Mouse (Mus musculus) forebrain, embryonic 15.5 days (tissue): ENCODE data around the gene Zfp36l2. TPM values are rescaled to one million over a fixed set of nuclear protein-coding genes. Genes with fewer than 3 reads are reported as not detected.

Experiments
- ATAC-seq: fragments of 200-750 bp; cut with Nextera tagmentation; replicated peaks from 2 replicates; pipeline ENCODE4 v1.8.0; 2017; ENCODE audit warnings: mild to moderate bottlenecking, moderate TSS enrichment, moderate library complexity
- H3K27ac ChIP-seq: fragments of 300-500 bp; sonication (generic); replicated peaks from 2 replicates; pipeline ENCODE4 v1.5.1; 2015; ENCODE audit warnings: mild to moderate bottlenecking, inconsistent platforms
- H3K27me3 ChIP-seq: fragments of 300-500 bp; sonication (generic); 2 replicates; pipeline ENCODE4 v1.6.1; 2015; ENCODE audit warnings: inconsistent platforms
- H3K36me3 ChIP-seq: fragments of 300-500 bp; sonication (generic); 2 replicates; pipeline ENCODE4 v1.6.1; 2015; ENCODE audit warnings: mild to moderate bottlenecking, inconsistent platforms
- H3K4me1 ChIP-seq: fragments of 300-500 bp; sonication (generic); 2 replicates; pipeline ENCODE4 v1.6.1; 2015; ENCODE audit warnings: inconsistent platforms
- H3K4me2 ChIP-seq: fragments of 300-500 bp; sonication (generic); replicated peaks from 2 replicates; pipeline ENCODE4 v1.6.1; 2015; ENCODE audit warnings: mild to moderate bottlenecking, inconsistent platforms
- H3K4me3 ChIP-seq: fragments of 300-500 bp; sonication (generic); 2 replicates; pipeline ENCODE4 v1.5.1; 2015; ENCODE audit warnings: mild to moderate bottlenecking, inconsistent platforms
- H3K9ac ChIP-seq: fragments of 300-500 bp; sonication (generic); replicated peaks from 2 replicates; pipeline ENCODE4 v1.6.1; 2015; ENCODE audit warnings: mild to moderate bottlenecking, inconsistent platforms
- H3K9me3 ChIP-seq: fragments of 300-500 bp; sonication (generic); 2 replicates; pipeline ENCODE4 v1.6.1; 2016; ENCODE audit warnings: inconsistent platforms
- WGBS: fragments of 180-500 bp; shearing (Covaris S2); methylation state at CpG from one replicate; pipeline ENCODE4 v1.1.7; 2015; ENCODE audit warnings: mixed read lengths; 5-methylcytosine and 5-hydroxymethylcytosine counted together
- polyA plus RNA-seq: library from polyadenylated mRNA; unstranded; fragments of >200 nt; fragmentation: Nextera tagmentation; extraction: Ambion mirVana; gene quantifications from 2 replicates; pipeline ENCODE4 v1.2.1, GENCODE M21; 2015

Zfp36l2 gene
- polyA plus RNA-seq, 1 experiment from 2014 or later = 4.7 TPM

DNA sequence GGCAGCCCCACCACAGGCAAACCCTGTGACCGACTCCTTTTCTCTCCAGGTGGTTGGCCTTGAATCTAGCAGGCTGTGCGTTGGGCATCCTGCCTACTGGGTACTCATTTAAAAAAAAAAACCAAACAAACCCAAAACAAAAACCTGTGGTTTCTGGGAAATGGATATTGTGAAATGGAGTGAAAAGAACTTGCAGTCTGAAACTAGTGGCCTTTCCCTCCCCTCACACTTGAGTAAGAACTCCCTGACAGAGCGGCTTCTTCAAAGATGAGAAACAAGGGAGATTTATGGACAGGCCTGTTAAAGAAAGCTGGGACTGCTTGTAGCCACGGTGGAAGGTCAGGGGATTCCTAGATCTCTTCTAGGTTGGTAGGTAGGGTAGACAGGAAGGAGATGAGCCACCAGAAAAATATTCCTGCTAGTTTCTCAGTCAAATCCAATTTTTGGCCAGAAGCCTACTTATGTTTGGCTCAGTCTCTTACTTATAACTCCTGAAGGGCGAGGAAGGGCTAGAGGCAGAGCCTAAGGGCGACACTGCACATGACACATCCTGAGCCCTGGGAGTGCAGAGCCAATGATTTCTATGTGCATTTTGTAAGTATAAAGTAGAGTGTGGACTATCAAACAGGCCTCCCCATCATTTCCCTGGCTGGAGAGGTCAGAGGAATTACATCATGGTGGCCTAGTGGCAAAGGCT is 27.7 kb upstream of the Zfp36l2 start:
- 75% methylated on average over 6 of the region's 6 CpGs for WGBS
- H3K27me3 ChIP-seq = no peaks in the 10 kb centered on the region
- H3K36me3 ChIP-seq = no peaks in the 10 kb centered on the region
- H3K9ac ChIP-seq = no peak overlapping the region
- ATAC-seq = no peak
- H3K27ac ChIP-seq = no peak overlapping the region
- H3K4me2 ChIP-seq = no peak overlapping the region
- 0 out of 2 replicates have a peak, but pooled peaks cover 4% of the 10 kb centered on the region for H3K4me1 ChIP-seq
- H3K9me3 ChIP-seq = no peaks in the 10 kb centered on the region
- no peak overlapping the region for H3K4me3 ChIP-seq

DNA sequence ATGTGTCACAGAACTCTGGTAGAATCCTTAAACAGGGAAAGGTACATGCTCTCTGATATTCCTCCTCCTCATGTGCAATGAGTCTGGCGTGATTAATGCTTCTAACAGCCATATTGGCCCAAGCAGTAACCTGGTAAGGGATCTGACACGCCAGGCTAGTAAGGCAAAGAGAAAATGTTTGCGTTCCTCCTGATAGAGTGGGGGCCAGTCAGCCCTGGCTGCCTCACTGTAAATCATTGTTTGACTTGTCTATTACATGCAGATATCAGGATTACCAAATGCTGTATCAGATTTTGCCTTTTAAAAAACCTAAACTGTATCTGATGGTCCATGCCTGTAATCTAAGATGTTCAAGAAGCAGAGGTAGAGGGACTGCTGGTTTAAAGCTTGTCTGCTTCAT is 25.7 kb upstream of the Zfp36l2 start:
- 0 out of 2 replicates have a peak, but pooled peaks cover 4% of the 10 kb centered on the region for H3K4me1 ChIP-seq
- H3K9ac ChIP-seq = no peak overlapping the region
- H3K36me3 ChIP-seq = no peaks in the 10 kb centered on the region
- no peak overlapping the region for H3K27ac ChIP-seq
- no peak for ATAC-seq
- 95% methylated on average over 3 of the region's 3 CpGs for WGBS
- H3K9me3 ChIP-seq = no peaks in the 10 kb centered on the region
- H3K4me2 ChIP-seq = no peak overlapping the region
- H3K27me3 ChIP-seq = no peaks in the 10 kb centered on the region
- H3K4me3 ChIP-seq = no peak overlapping the region

DNA sequence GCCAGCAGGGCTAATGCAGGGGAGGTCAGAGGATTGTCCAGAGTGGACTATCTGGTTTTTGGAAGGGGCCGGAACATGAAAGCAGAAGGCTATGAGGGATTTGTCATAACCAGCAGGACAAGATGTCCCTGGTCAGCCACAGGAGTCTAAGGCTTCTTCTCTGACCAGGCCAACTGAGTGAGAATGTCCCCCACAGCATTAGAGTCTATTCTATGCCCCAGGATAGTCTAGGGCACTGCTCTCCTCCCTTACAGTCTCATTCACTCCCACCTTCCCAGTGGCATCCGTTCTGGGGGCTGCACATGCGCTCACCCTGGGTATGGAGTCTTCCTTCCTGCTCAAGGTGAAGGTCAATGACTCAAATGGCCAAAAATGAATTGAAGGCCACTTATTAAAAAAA is 19.9 kb upstream of the Zfp36l2 start:
- Histone ChIP-seq H3K27ac (no peak overlapping the region), H3K9ac (no peak overlapping the region), H3K36me3 (no peaks in the 10 kb centered on the region), H3K4me3 (no peak overlapping the region), H3K4me2 (no peak overlapping the region), H3K9me3 (no peaks in the 10 kb centered on the region), H3K27me3 (no peaks in the 10 kb centered on the region), H3K4me1 (no peaks in the 10 kb centered on the region)
- WGBS = 91% methylated on average over 3 of the region's 3 CpGs
- no peak for ATAC-seq

DNA sequence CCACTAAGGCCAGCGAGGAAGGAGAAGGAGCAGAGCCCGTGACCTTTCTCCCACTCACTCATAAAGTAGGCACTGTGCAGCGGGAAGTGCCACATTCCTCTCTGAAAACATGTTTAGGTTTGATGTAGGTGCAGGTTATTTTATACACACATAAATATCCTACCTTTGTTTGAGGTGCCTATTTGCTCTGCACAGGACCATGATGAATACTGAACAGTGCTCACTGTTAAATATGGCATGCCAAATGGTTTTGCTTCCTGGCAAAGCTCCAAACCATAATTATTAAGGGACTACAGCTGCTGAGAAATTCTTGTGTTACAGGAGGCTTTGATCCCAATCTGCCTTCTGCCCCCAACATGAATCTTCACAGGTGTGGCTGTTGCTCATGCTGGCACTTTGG is 18.5 kb upstream of the Zfp36l2 start:
- Histone ChIP-seq H3K9me3 (no peaks in the 10 kb centered on the region), H3K36me3 (no peaks in the 10 kb centered on the region), H3K4me2 (no peak overlapping the region), H3K27ac (0 out of 2 replicates have a peak overlapping the region, but pooled peaks have one; percentile 17), H3K4me3 (no peak overlapping the region), H3K4me1 (no peaks in the 10 kb centered on the region), H3K9ac (no peak overlapping the region), H3K27me3 (no peaks in the 10 kb centered on the region)
- no peak for ATAC-seq
- WGBS = 91% methylated on average over 3 of the region's 3 CpGs

DNA sequence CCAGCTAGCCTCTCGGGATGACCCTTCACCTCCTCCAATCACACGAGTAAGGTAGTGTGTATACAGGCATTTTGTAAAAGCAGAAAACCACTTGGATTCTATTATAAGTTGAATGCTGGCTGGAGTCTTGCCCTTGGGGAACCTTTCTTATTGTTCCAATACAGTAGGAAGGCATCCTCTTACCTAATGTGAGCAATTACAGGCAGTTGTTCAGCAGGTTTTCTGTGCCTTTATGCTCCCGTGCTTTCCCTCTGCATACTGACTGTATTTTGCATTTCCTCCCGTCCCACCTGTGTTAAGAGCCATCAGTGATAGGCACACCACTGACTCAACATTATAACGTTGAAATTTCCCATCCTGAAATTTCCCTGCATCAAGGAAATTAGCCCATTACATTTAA is 17.2 kb upstream of the Zfp36l2 start:
- H3K27me3 ChIP-seq = no peaks in the 10 kb centered on the region
- H3K4me2 ChIP-seq = no peak overlapping the region
- no peak overlapping the region for H3K4me3 ChIP-seq
- ATAC-seq = no peak
- no peaks in the 10 kb centered on the region for H3K4me1 ChIP-seq
- WGBS = 84% methylated on average over 5 of the region's 5 CpGs
- no peak overlapping the region for H3K9ac ChIP-seq
- H3K9me3 ChIP-seq = no peaks in the 10 kb centered on the region
- H3K36me3 ChIP-seq = no peaks in the 10 kb centered on the region
- no peak overlapping the region for H3K27ac ChIP-seq

DNA sequence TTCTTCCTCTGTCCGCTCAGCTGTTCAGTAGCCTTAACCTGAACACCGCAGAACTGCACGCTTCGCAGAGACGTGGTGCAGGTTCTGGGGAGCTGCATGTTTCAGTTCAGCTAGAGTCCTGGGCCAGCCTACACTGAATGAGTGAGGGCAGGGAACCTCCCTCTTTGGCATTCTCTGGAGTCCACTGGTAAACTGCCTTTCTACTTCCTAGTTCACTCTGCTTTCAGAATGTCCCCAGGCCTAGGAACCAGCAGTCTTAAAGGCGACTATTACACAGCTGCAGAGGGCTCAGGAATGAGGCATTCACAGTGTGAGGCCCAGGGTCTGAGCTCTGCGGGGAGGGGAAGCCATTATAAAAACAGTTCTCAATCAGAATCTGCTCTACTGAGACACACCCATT is 15.6 kb upstream of the Zfp36l2 start:
- no peak for ATAC-seq
- Histone ChIP-seq H3K27ac (no peak overlapping the region), H3K4me3 (no peak overlapping the region), H3K36me3 (no peaks in the 10 kb centered on the region), H3K4me2 (no peak overlapping the region), H3K9me3 (no peaks in the 10 kb centered on the region), H3K27me3 (no peaks in the 10 kb centered on the region), H3K4me1 (no peaks in the 10 kb centered on the region), H3K9ac (no peak overlapping the region)
- WGBS = 62% methylated on average over 7 of the region's 7 CpGs

DNA sequence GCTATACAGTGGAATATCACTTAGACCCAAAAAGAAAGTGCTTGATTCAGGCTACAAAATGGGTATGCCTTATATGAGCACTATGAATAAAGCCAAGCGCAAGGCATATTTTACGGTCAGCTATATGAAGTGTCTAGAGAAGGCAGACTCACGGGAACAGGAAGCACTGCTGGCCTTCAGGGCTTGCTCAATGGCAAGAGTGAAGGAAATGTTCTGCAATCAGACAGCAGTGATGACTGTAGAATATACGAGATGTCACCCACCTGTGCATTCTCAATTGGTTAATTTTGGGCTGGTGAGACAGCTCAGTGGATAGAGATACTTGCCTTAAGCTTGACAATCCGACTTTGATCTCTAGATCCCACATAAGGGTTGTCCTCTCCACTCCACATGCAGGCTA is 13.4 kb upstream of the Zfp36l2 start:
- H3K9ac ChIP-seq = no peak overlapping the region
- no peaks in the 10 kb centered on the region for H3K4me1 ChIP-seq
- H3K36me3 ChIP-seq = no peaks in the 10 kb centered on the region
- H3K27me3 ChIP-seq = no peaks in the 10 kb centered on the region
- no peak overlapping the region for H3K4me3 ChIP-seq
- no peak overlapping the region for H3K4me2 ChIP-seq
- no peak for ATAC-seq
- no peaks in the 10 kb centered on the region for H3K9me3 ChIP-seq
- 97% methylated on average over 5 of the region's 5 CpGs for WGBS
- H3K27ac ChIP-seq = no peak overlapping the region

DNA sequence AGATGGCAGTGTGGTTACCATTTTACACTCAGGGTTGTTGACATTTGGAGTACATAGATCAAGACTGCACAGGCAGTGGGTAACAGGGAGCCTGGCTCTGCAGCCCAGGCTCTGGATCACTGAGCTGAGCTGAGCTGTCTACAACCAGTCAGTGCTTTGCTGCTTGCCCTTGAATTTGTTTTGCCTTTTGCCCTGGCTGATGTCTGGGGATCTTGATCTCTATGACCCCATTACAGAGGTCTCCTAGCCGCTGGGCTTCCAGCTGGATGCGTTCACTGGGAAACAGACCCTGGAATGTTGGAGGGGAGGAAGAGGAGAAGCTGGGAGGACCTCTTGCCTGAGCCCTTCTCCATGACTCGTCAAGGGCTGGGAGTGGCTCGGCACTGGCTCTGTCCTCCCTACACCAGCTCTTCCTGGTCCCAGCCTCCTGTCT is 10.2 kb upstream of the Zfp36l2 start:
- no peak for ATAC-seq
- Histone ChIP-seq H3K4me1 (no peaks in the 10 kb centered on the region), H3K4me3 (no peak overlapping the region), H3K27ac (no peak overlapping the region), H3K9ac (no peak overlapping the region), H3K36me3 (no peaks in the 10 kb centered on the region), H3K9me3 (no peaks in the 10 kb centered on the region), H3K4me2 (no peak overlapping the region), H3K27me3 (no peaks in the 10 kb centered on the region)
- 76% methylated on average over 4 of the region's 4 CpGs for WGBS

DNA sequence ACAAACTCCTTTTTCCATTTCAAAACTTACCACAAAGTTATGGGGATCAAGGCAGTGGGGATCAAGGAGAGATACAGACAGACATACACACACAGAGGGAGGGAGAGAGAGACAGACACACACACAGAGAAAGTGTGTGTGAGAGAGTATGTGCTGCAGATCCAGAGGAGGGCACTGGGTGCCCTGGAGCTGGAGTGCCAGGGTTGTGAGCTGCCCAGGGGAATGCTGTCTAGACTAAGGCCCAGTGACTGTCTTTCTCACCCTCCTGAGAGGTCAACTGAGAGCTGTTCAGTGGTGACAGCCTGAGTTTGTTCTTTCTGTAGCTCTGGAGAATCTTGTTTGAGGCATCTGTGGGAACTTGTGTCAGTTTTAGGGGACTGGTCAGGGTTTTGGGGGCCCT is 8.6 kb upstream of the Zfp36l2 start:
- H3K4me3 ChIP-seq = no peak overlapping the region
- no peak overlapping the region for H3K4me2 ChIP-seq
- no peaks in the 10 kb centered on the region for H3K27me3 ChIP-seq
- no peak overlapping the region for H3K27ac ChIP-seq
- no peaks in the 10 kb centered on the region for H3K9me3 ChIP-seq
- no peak overlapping the region for H3K9ac ChIP-seq
- H3K36me3 ChIP-seq = peaks cover 5% of the 10 kb centered on the region; the same call in 1 of the 2 replicates
- ATAC-seq = no peak
- H3K4me1 ChIP-seq = no peaks in the 10 kb centered on the region

DNA sequence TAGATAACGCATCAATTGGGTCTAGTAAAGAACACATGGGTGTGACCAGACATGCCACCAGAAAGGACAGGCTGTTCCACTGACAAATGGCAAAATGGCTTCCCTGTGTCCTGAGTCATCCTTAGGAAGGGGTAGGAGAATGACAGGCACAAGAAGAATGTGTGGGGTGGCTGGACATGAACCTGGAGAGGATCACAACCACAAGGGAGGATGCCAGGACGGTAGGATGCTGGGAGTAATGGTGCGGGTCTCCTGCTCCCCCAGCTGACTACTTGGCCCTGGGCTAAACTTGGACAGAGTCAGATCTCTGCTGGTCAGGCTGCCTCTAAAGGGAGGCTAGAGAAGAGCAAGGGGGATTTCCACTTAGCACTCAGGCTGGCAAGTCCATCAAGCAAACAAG is 8.1 kb upstream of the Zfp36l2 start:
- Histone ChIP-seq H3K27ac (no peak overlapping the region), H3K9me3 (no peaks in the 10 kb centered on the region), H3K4me2 (no peak overlapping the region), H3K9ac (no peak overlapping the region), H3K36me3 (peaks cover 5% of the 10 kb centered on the region; the same call in 1 of the 2 replicates), H3K4me1 (no peaks in the 10 kb centered on the region), H3K4me3 (no peak overlapping the region), H3K27me3 (no peaks in the 10 kb centered on the region)
- ATAC-seq = no peak
- WGBS = 93% methylated on average over 3 of the region's 3 CpGs

DNA sequence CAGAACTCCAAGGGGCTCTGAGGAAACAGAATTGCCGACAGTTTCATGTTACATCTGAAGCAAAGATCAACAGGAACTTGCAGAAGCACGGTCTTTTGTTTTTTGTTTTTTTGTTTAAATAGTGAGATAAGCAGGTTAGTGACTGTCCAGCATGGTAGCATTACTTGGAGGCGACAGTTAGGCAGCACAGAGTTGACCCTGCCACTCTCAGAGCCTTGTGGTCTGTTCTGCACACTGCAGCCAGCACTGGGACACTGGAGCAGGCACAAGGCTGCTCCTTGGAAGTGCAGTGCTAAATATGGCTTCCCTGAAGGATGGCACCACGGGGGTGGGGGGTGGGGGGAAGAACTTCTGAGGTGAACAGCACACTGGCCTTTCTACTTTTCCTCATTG is 7.3 kb upstream of the Zfp36l2 start:
- H3K27me3 ChIP-seq = no peaks in the 10 kb centered on the region
- no peak overlapping the region for H3K27ac ChIP-seq
- H3K4me2 ChIP-seq = no peak overlapping the region
- WGBS = 65% methylated on average over 4 of the region's 4 CpGs
- no peaks in the 10 kb centered on the region for H3K4me1 ChIP-seq
- H3K36me3 ChIP-seq = peaks cover 5% of the 10 kb centered on the region; the same call in 1 of the 2 replicates
- no peak overlapping the region for H3K9ac ChIP-seq
- H3K4me3 ChIP-seq = no peak overlapping the region
- no peak for ATAC-seq
- no peaks in the 10 kb centered on the region for H3K9me3 ChIP-seq

DNA sequence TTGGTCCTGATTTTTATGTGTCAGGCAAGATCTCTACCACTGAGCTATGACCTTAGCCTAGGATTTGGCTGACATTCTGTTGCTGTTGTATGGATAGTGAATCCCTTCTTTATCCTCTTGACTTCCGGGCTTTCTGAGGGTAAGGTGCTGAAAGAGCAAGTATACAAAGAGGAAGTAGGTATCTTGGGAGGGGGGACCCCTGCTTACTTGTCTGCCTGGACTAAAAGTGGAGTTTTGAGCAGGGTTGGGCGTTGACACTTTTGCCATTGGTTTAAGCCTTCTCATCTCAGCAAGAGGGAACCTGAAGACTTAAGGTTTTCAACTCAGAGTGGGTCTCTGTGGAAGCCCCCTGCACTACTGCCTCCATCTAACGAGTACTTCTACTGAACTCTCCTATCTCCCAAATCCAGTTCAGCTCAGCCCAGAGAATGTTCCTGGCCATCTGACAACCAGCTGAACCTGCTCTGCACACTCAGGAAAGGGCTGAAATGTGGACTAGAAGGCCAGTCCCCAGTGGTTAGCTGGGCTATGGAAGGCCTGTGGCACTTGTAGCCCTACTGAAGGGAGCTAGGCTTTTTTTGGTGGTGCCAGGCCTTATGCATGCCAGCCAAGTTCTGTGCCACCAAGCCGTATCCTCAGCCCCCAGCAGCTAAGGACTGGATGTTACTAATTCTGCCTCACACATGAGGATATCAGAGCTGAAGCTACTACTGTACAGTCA is 6.7 kb upstream of the Zfp36l2 start:
- peaks cover 5% of the 10 kb centered on the region; the same call in 1 of the 2 replicates for H3K36me3 ChIP-seq
- no peak overlapping the region for H3K4me2 ChIP-seq
- no peaks in the 10 kb centered on the region for H3K4me1 ChIP-seq
- ATAC-seq = no peak
- no peak overlapping the region for H3K4me3 ChIP-seq
- WGBS = 74% methylated on average over 4 of the region's 4 CpGs
- H3K9me3 ChIP-seq = no peaks in the 10 kb centered on the region
- H3K27me3 ChIP-seq = peaks cover 4% of the 10 kb centered on the region; the same call in 1 of the 2 replicates
- H3K27ac ChIP-seq = no peak overlapping the region
- no peak overlapping the region for H3K9ac ChIP-seq
